11 mouse cellular contexts compared by ENCODE assay signal in genomic region chr13:107218351-107218750, GRCm38 (mm10).
DNase-seq lines count a peak whose midpoint lies in the region; ATAC-seq and TF ChIP-seq lines count a peak whose summit lies in the region.
"Had no signal": no experiment of that assay in that cellular context is flagged by ENCODE, and none has a peak within 500 bp of the region (broad histone marks: within the 10 kb centered on the region; RNA-seq: fewer than 3 reads in every experiment).

No protein-coding gene starts in this region.

- DNase-seq in brain, adult 2 months (ENCODE audit: low read depth, low spot score), result peak; percentile 94
- peak; percentile 71 to 86 for DNase-seq in cerebellum, adult 2 months
- DNase-seq in left cerebral cortex, adult 2 months (ENCODE audit: extremely low spot score in 1 of 2, low spot score in 2 of 2), result peak; percentile 35 to 60
- DNase-seq in urinary bladder, postnatal 14 days (ENCODE audit: low spot score), result no peak
- no peak for DNase-seq in heart, postnatal 25 days (ENCODE audit: low spot score)
- no peak for DNase-seq in thymus, postnatal 4 days
- DNase-seq in B cell, adult 2 months, result no peak
- DNase-seq: heart, postnatal 36 days; kidney, postnatal 10 days; liver, postnatal 0 days had no signal

- TF ChIP-seq CTCF in cerebellum, adult 2 months (IDR thresholded peaks at IDR 0.05; ENCODE audit: borderline replicate concordance, insufficient read depth, low read depth, low read length), result no peak
- TF ChIP-seq CTCF in left cerebral cortex, adult 2 months (IDR thresholded peaks at IDR 0.05), result no peak

- intact Hi-C loops in left cerebral cortex, adult 2 months (cut with DNase I), result no loop called here
- intact Hi-C loops in heart, postnatal 25 days (cut with DNase I), result no loop called here

- H3K27ac ChIP-seq in cerebellum, adult 2 months (ENCODE audit: insufficient read depth, low read length), result no peak overlapping the region
- peak overlapping the region; percentile 8; the same call in 1 of the 2 replicates for H3K27ac ChIP-seq in left cerebral cortex, adult 2 months

- H3K27me3 ChIP-seq in cerebellum, adult 2 months (ENCODE audit: control insufficient read depth, insufficient read depth, low read length), result no peaks in the 10 kb centered on the region

- peak; percentile 99 for ATAC-seq in frontal cortex, adult (ENCODE audit: low TSS enrichment)
- ATAC-seq: liver, postnatal 0 days had no signal

- H3K4me1 ChIP-seq in cerebellum, adult 2 months (ENCODE audit: control insufficient read depth, insufficient read depth, low read length), result peaks cover 19% of the 10 kb centered on the region; the same call in 1 of the 2 replicates

- WGBS in cerebellum, adult 2 months, result 6% methylated on average over 8 of the region's 8 CpGs

- TF ChIP-seq POLR2A in cerebellum, adult 2 months (IDR thresholded peaks at IDR 0.05; ENCODE audit: borderline replicate concordance, insufficient read depth, low read length), result no peak

- no peak overlapping the region for H3K4me3 ChIP-seq in cerebellum, adult 2 months (replicated peaks; ENCODE audit: insufficient read depth, low read depth, low read length)
- no peak overlapping the region for H3K4me3 ChIP-seq in left cerebral cortex, adult 2 months

Comparison
In these comparisons a context has a peak if more than half of its experiments do, and no peak if none do; other contexts are left out.
1. DNase-seq: peak in brain, adult 2 months (single experiment), cerebellum, adult 2 months (2 of 2) and left cerebral cortex, adult 2 months (2 of 2); none in urinary bladder, postnatal 14 days (single experiment), heart, postnatal 25 days (single experiment), thymus, postnatal 4 days (single experiment) and B cell, adult 2 months (0 of 2).